Mouse (Mus musculus) cerebellum, adult 2 months (tissue): ENCODE measurements at regions not wholly inside any gene's neighbourhood (a gene's known extent, or its start where the extent isn't known, plus 50 kb on each side); places are given as distances from the start of the nearest gene placed in this dataset.

Experiments
- CTCF ChIP-seq: fragments of 200-500 bp; IDR thresholded peaks from 2 replicates; pipeline ENCODE4 v1.5.1; 2011; ENCODE audit warnings: low read depth, mild to moderate bottlenecking, control low read depth, low read length, moderate library complexity, borderline replicate concordance; ENCODE audit not compliant: insufficient read depth
- POLR2A ChIP-seq: fragments of 200-500 bp; IDR thresholded peaks from 2 replicates; pipeline ENCODE4 v1.6.1; 2011; ENCODE audit warnings: low read length, control low read depth, borderline replicate concordance; ENCODE audit not compliant: insufficient read depth

- no peak for TF ChIP-seq CTCF
- TF ChIP-seq POLR2A, result no peak
Observed at GRCm38 (mm10) chr17:62513635-62514034, 367.5 kb downstream of the Efna5 start.
